Mouse (Mus musculus) hindlimb bud, embryonic 11.5 days (tissue): ENCODE measurements around the gene Emc4.

Source experiments
- DNase-seq: peaks from one replicate; pipeline ENCODE4 v3.0.0-alpha.2; 2012; ENCODE audit warnings: low read depth, low spot score; ENCODE audit errors: extremely low spot score

Emc4 gene

GRCm38 (mm10) chr2:112341117-112341516 lies 26.7 kb downstream of the Emc4 start:
- DNase-seq, result no peak

- no peak for DNase-seq
These were observed 28.1 kb downstream of the Emc4 start for GRCm38 (mm10) chr2:112339736-112340135.

GRCm38 (mm10) chr2:112337211-112337610 lies 30.6 kb downstream of the Emc4 start:
- DNase-seq, result no peak

- no peak for DNase-seq
These were observed 35.6 kb downstream of the Emc4 start for GRCm38 (mm10) chr2:112332051-112332898.

GRCm38 (mm10) chr2:112328069-112328777 lies 39.6 kb downstream of the Emc4 start:
- DNase-seq, result no peak

- DNase-seq, result no peak
These were observed 48.9 kb downstream of the Emc4 start for GRCm38 (mm10) chr2:112318905-112319304.

GRCm38 (mm10) chr2:112318227-112318626 lies 49.6 kb downstream of the Emc4 start:
- no peak for DNase-seq

- no peak for DNase-seq
These were observed 52.2 kb downstream of the Emc4 start for GRCm38 (mm10) chr2:112315638-112316037.
